Mouse (Mus musculus) heart, embryonic 16.5 days (tissue): ENCODE measurements around the gene Usp22. TPM values are rescaled to one million over a fixed set of nuclear protein-coding genes. Genes with fewer than 3 reads are reported as not detected.
A peak's percentile ranks its signal among the peaks of the same experiment; 100 is the strongest.
"Not testable (repeated sequence)": the region's sequence is repeated elsewhere in the genome, so short reads cannot be mapped to it uniquely, and the experiment has no call there.

ENCODE experiments used
- ATAC-seq: fragments of 200-750 bp; cut with Nextera tagmentation; replicated peaks from 2 replicates; pipeline ENCODE4 v1.8.0; 2017; ENCODE audit warnings: moderate number of reproducible peaks; ENCODE audit not compliant: insufficient read depth, low FRiP score; ENCODE audit errors: extremely low read depth
- H3K27ac ChIP-seq: fragments of 300-500 bp; sonication (generic); 2 replicates; pipeline ENCODE4 v1.5.1; 2014; ENCODE audit warnings: mild to moderate bottlenecking, low read length, control low read depth, moderate library complexity
- H3K27me3 ChIP-seq: fragments of 300-500 bp; sonication (generic); 2 replicates; pipeline ENCODE4 v1.6.1; 2014; ENCODE audit warnings: low read length, mixed read lengths; ENCODE audit not compliant: control insufficient read depth, insufficient read depth
- H3K36me3 ChIP-seq: fragments of 300-500 bp; sonication (generic); 2 replicates; pipeline ENCODE4 v1.6.1; 2014; ENCODE audit not compliant: control insufficient read depth, insufficient read depth
- H3K4me1 ChIP-seq: fragments of 300-500 bp; sonication (generic); 2 replicates; pipeline ENCODE4 v1.6.1; 2014; ENCODE audit warnings: low read length, mixed read lengths; ENCODE audit not compliant: control insufficient read depth, insufficient read depth
- H3K4me2 ChIP-seq: fragments of 300-500 bp; sonication (generic); 2 replicates; pipeline ENCODE4 v1.6.1; 2014; ENCODE audit warnings: low read depth, mild to moderate bottlenecking, control low read depth, low read length
- H3K4me3 ChIP-seq: fragments of 300-500 bp; sonication (generic); 2 replicates; pipeline ENCODE4 v1.5.1; 2014; ENCODE audit warnings: mild to moderate bottlenecking, control low read depth, low read length
- H3K9ac ChIP-seq: fragments of 300-500 bp; sonication (generic); 2 replicates; pipeline ENCODE4 v1.6.1; 2014; ENCODE audit warnings: low read length, control low read depth
- H3K9me3 ChIP-seq: fragments of 300-500 bp; sonication (generic); replicated peaks from 2 replicates; pipeline ENCODE4 v1.6.1; 2016; ENCODE audit warnings: low read length; ENCODE audit not compliant: control insufficient read depth
- WGBS: fragments of 180-500 bp; shearing (Covaris S2); extraction: QIAGEN DNeasy Blood & Tissue Kit; methylation state at CpG from one replicate; pipeline ENCODE4 v1.1.7; 2014; 5-methylcytosine and 5-hydroxymethylcytosine counted together
- polyA plus RNA-seq: library from polyadenylated mRNA; unstranded; fragments of >200 nt; fragmentation: Nextera tagmentation; extraction: Ambion mirVana; gene quantifications from 2 replicates; pipeline ENCODE4 v1.2.1, GENCODE M21; 2015

Usp22 gene
- polyA plus RNA-seq, 1 experiment from 2014 or later = 63.3 TPM

DNA sequence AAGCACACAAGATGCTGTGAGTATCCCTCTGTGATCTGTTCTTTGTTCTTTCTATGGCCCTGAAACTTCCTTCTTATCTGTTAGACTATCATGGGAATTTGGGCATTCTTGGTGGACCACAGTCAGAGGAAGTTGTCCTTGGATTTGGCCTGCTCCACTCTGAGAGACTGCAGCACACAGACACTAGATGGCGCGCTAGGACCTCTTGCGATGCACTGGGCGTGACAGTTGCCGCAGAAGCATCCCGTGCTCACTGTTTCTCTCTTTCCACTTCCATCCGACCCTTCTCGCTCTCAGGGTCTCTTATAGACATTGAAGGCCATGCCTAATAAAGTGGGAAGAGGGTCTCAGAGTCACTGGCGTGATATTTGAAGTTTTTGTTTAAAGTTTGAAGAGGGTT, 18.5 kb upstream of the Usp22 start:
- Histone ChIP-seq H3K4me2 (no peak overlapping the region), H3K9ac (no peak overlapping the region), H3K27ac (no peak overlapping the region), H3K27me3 (peaks cover 3% of the 10 kb centered on the region), H3K4me1 (no peaks in the 10 kb centered on the region), H3K9me3 (no peaks in the 10 kb centered on the region), H3K36me3 (no peaks in the 10 kb centered on the region), H3K4me3 (no peak overlapping the region)
- ATAC-seq = peak; percentile 70; the same call in 1 of the 2 replicates
- 2% methylated on average over 9 of the region's 9 CpGs for WGBS

DNA sequence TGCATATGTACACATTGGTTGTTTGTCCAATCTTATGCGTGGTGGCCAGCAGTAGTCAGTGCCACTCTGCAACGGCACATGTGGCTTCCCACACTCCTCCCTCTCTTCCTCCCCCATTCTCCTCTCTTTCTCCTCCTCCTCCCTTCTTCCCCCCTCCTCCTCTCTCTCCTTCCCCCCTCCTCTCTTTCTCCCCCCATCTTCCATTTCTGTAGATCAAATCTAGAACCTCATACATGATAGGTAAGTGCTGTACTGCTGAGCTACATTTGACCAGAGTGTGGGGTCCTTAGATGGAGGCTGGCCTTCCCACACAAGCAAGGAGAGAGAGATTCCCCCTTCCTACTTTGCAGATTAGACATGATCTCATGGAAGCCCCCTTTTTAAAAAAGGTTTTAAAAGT, 17.9 kb upstream of the Usp22 start:
- H3K36me3 ChIP-seq = no peaks in the 10 kb centered on the region
- no peaks in the 10 kb centered on the region for H3K9me3 ChIP-seq
- H3K4me1 ChIP-seq = no peaks in the 10 kb centered on the region
- ATAC-seq = no peak
- WGBS = 94% methylated on average over 2 of the region's 2 CpGs
- no peak overlapping the region for H3K27ac ChIP-seq
- H3K9ac ChIP-seq = no peak overlapping the region
- H3K27me3 ChIP-seq = peaks cover 3% of the 10 kb centered on the region
- no peak overlapping the region for H3K4me2 ChIP-seq
- no peak overlapping the region for H3K4me3 ChIP-seq

GRCm38 (mm10) chr11:61192123-61192522, 17.3 kb upstream of the Usp22 start:
- H3K9ac ChIP-seq, H3K4me3 ChIP-seq, H3K9me3 ChIP-seq, H3K4me1 ChIP-seq, H3K27me3 ChIP-seq, ATAC-seq, H3K36me3 ChIP-seq, H3K27ac ChIP-seq, H3K4me2 ChIP-seq: not testable (repeated sequence)
- 88% methylated on average over 7 of the region's 10 CpGs for WGBS

DNA sequence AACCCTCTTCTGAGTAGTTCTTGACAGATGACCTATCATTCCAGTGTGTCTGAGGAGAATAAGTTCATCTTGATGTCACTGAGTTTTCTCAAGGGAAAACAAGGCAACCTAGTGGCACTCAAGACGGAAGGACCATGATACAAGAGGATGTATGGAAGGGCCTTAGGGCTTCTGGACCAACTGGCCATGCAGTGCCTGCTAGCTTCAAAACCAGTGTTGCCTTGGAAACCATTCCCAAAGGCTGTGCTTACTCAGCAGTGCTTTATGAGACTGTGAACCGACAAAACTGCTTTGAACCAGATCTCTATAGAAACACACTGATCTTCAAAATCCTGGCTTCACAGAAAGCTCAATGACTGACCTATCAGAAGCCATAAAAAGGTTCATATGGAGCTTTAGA, 15.9 kb upstream of the Usp22 start:
- Histone ChIP-seq H3K27ac (no peak overlapping the region), H3K9ac (no peak overlapping the region), H3K9me3 (no peaks in the 10 kb centered on the region), H3K4me1 (no peaks in the 10 kb centered on the region), H3K27me3 (peaks cover 3% of the 10 kb centered on the region), H3K4me3 (no peak overlapping the region), H3K4me2 (no peak overlapping the region), H3K36me3 (no peaks in the 10 kb centered on the region)
- WGBS = 70% methylated on average over 2 of the region's 2 CpGs
- ATAC-seq = no peak

GRCm38 (mm10) chr11:61183820-61184219, 9.0 kb upstream of the Usp22 start:
- H3K9ac ChIP-seq = no peak overlapping the region
- H3K4me2 ChIP-seq = no peak overlapping the region
- H3K4me3 ChIP-seq = no peak overlapping the region
- H3K4me1 ChIP-seq = no peaks in the 10 kb centered on the region
- H3K9me3 ChIP-seq = no peaks in the 10 kb centered on the region
- no peak overlapping the region for H3K27ac ChIP-seq
- 63% methylated on average over 1 of the region's 1 CpGs for WGBS
- no peak for ATAC-seq
- no peaks in the 10 kb centered on the region for H3K27me3 ChIP-seq
- no peaks in the 10 kb centered on the region for H3K36me3 ChIP-seq

DNA sequence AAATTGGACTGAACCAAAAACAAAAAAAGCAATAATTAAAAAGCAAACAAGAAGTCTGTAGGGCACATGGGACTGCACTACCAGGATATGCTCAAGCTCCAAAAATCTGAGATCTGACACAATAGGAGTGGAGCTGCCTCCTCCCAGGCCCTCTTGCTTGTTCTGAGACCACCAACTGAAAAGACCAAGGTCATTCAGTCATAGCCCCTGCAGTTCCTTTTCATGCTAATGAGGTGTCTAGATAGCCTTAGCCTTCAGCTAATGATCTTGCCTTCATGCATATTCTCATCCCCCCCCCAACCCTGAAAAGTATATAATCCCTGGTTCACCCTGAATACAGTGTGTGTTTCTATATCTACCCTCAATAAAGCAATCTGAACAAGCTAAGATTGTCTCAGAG, 6.8 kb upstream of the Usp22 start:
- no peak for ATAC-seq
- H3K27me3 ChIP-seq = no peaks in the 10 kb centered on the region
- no peak overlapping the region for H3K4me2 ChIP-seq
- no peaks in the 10 kb centered on the region for H3K36me3 ChIP-seq
- H3K4me3 ChIP-seq = no peak overlapping the region
- no peaks in the 10 kb centered on the region for H3K9me3 ChIP-seq
- no peak overlapping the region for H3K27ac ChIP-seq
- H3K9ac ChIP-seq = no peak overlapping the region
- H3K4me1 ChIP-seq = no peaks in the 10 kb centered on the region

DNA sequence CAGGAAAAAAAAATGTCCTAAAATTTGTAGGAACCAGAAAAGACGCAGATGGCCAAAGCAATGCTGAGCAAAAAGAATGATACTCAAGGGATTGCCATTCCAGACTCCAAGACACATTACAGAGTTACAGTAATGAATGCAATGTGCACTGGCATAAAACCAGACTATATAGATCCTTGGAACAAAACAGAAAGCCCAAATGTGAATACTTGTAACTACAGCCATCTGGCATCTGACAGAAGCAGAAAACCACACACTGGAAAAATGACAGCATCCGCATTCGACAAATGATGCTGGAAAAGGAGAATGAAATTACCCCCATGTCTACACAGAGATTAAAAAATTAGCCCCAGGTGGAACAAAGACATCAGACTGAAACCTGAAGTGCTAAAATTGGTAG, 5.5 kb upstream of the Usp22 start:
- Histone ChIP-seq H3K4me3 (no peak overlapping the region), H3K36me3 (no peaks in the 10 kb centered on the region), H3K9ac (no peak overlapping the region), H3K9me3 (no peaks in the 10 kb centered on the region), H3K27ac (no peak overlapping the region), H3K4me2 (no peak overlapping the region), H3K4me1 (no peaks in the 10 kb centered on the region), H3K27me3 (no peaks in the 10 kb centered on the region)
- WGBS = 88% methylated on average over 3 of the region's 3 CpGs
- no peak for ATAC-seq

DNA sequence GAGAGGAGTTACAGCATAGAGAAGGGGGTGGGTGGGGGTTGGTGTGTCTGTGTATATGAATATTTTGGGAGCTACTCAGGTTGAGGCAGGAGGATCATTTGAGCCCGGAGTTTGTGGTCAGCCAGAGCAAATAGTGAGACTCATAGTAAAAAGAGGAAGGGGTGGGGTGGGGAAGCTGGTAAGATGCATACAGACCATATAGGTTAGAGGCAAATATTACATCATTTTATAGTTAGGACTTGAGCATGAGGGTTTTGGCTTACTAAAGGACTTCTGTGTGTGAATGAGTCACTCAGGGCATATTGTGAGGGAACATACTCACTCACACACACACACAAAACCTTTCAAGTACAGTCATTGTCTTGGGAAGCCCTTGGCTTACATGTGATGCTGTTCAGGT, 1.5 kb upstream of the Usp22 start:
- Histone ChIP-seq H3K9ac (no peak overlapping the region), H3K27ac (no peak overlapping the region), H3K27me3 (no peaks in the 10 kb centered on the region), H3K4me1 (peaks cover 12% of the 10 kb centered on the region), H3K9me3 (no peaks in the 10 kb centered on the region), H3K36me3 (no peaks in the 10 kb centered on the region), H3K4me3 (no peak overlapping the region), H3K4me2 (no peak overlapping the region)
- no peak for ATAC-seq
- WGBS = 84% methylated on average over 1 of the region's 1 CpGs

DNA sequence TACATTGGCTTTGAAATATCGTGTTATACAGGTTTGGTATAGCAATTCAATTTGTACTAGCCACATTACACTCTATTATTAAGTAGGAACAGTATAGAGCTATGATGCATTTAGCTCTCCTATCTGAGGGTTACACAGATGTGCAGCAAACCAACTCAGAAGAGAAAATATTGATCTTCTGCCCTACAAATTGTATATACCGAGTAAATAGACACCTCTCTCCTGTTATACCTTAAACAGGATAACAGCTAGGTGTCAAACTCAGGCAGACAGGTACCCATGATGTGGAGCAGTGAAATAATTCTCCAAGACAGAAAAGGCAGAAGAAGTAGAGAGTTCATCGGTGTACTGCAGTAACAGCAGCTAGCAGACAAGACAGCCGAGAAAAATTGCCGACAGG, 923 bp upstream of the Usp22 start:
- 71% methylated on average over 5 of the region's 5 CpGs for WGBS
- no peaks in the 10 kb centered on the region for H3K36me3 ChIP-seq
- no peak overlapping the region for H3K4me3 ChIP-seq
- no peak overlapping the region for H3K4me2 ChIP-seq
- peaks cover 12% of the 10 kb centered on the region for H3K4me1 ChIP-seq
- no peaks in the 10 kb centered on the region for H3K9me3 ChIP-seq
- H3K27me3 ChIP-seq = no peaks in the 10 kb centered on the region
- no peak overlapping the region for H3K9ac ChIP-seq
- no peak for ATAC-seq
- H3K27ac ChIP-seq = no peak overlapping the region

DNA sequence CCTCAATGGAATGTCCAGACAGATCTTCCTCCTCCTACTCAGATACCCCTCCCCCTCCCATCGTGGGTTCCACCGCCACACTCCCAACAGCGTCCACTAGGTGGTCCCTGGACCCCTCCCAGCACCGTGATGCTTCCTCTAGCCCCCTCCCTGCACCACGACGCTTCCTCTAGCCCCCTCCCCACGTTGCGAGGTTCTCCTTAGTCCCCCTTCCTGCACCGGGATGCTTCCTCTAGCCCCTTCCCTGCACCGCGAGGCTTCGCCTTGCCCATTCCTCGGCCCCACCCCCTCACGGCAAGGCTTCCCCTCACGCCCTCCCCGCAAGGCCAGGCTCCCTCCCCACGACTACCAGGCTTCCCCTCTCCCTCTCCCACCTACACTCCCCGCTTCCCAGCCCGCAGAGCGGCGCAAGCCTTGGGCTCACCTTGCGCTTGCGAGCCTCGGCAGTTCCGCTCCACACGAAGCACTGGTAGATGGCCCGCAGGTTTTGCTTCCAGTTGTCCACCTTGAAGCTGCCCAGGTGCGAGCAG, 499 bp downstream of the Usp22 start:
- H3K9ac ChIP-seq = peak overlapping the region; percentile 94
- peak overlapping the region; percentile 82 for H3K4me3 ChIP-seq
- peaks cover 13% of the 10 kb centered on the region for H3K4me1 ChIP-seq
- WGBS = under 1% methylated on average over 28 of the region's 28 CpGs
- peak overlapping the region; percentile 76 for H3K4me2 ChIP-seq
- H3K27ac ChIP-seq = peak overlapping the region; percentile 94
- peak; percentile 28; the same call in 1 of the 2 replicates for ATAC-seq
- H3K9me3 ChIP-seq = no peaks in the 10 kb centered on the region
- H3K27me3 ChIP-seq = no peaks in the 10 kb centered on the region
- H3K36me3 ChIP-seq = no peaks in the 10 kb centered on the region
